Mouse (Mus musculus): ENCODE data around the gene Spag8. TPM values are rescaled to one million over a fixed set of nuclear protein-coding genes. Genes with fewer than 3 reads are reported as not detected.
A peak's percentile ranks its signal among the peaks of the same experiment; 100 is the strongest.

Gene Spag8
- polyA plus RNA-seq, 1 experiment from 2014 or later: 7.1 TPM

- ATAC-seq (ENCODE audit: low FRiP score): no peak
- 73% methylated on average over 8 of the region's 8 CpGs for WGBS
- no peak overlapping the region for H3K27ac ChIP-seq
- no peak overlapping the region for H3K4me2 ChIP-seq (replicated peaks)
- H3K4me3 ChIP-seq: no peak overlapping the region
- no peaks in the 10 kb centered on the region for H3K9me3 ChIP-seq (replicated peaks)
- H3K4me1 ChIP-seq: peaks cover 38% of the 10 kb centered on the region
- peaks cover 47% of the 10 kb centered on the region for H3K36me3 ChIP-seq
- no peaks in the 10 kb centered on the region for H3K27me3 ChIP-seq
- H3K9ac ChIP-seq: no peak overlapping the region
Observed at GRCm38 (mm10) chr4:43673703-43674102, 20.3 kb upstream of the Spag8 start.

- H3K36me3 ChIP-seq: peaks cover 30% of the 10 kb centered on the region
- H3K4me1 ChIP-seq: peaks cover 42% of the 10 kb centered on the region
- H3K4me3 ChIP-seq: peak overlapping the region; percentile 4; the same call in 1 of the 2 replicates
- peak; percentile 12; the same call in 1 of the 2 replicates for ATAC-seq (ENCODE audit: low FRiP score)
- peak overlapping the region; percentile 86 for H3K4me2 ChIP-seq (replicated peaks)
- H3K9ac ChIP-seq: no peak overlapping the region
- no peaks in the 10 kb centered on the region for H3K9me3 ChIP-seq (replicated peaks)
- WGBS: 2% methylated on average over 2 of the region's 2 CpGs
- no peak overlapping the region for H3K27ac ChIP-seq
- H3K27me3 ChIP-seq: no peaks in the 10 kb centered on the region
Observed at GRCm38 (mm10) chr4:43672070-43672469, 18.7 kb upstream of the Spag8 start.

GRCm38 (mm10) chr4:43669428-43669794 is 16.0 kb upstream of the Spag8 start:
- peaks cover 15% of the 10 kb centered on the region for H3K27me3 ChIP-seq
- ATAC-seq (ENCODE audit: low FRiP score): peak; percentile 74
- H3K4me2 ChIP-seq (replicated peaks): peak overlapping the region; percentile 86
- no peaks in the 10 kb centered on the region for H3K9me3 ChIP-seq (replicated peaks)
- peaks cover 4% of the 10 kb centered on the region for H3K36me3 ChIP-seq
- under 1% methylated on average over 19 of the region's 25 CpGs for WGBS
- peak overlapping the region; percentile 69 for H3K27ac ChIP-seq
- H3K4me3 ChIP-seq: peak overlapping the region; percentile 83
- H3K9ac ChIP-seq: peak overlapping the region; percentile 94
- peaks cover 42% of the 10 kb centered on the region for H3K4me1 ChIP-seq

DNA sequence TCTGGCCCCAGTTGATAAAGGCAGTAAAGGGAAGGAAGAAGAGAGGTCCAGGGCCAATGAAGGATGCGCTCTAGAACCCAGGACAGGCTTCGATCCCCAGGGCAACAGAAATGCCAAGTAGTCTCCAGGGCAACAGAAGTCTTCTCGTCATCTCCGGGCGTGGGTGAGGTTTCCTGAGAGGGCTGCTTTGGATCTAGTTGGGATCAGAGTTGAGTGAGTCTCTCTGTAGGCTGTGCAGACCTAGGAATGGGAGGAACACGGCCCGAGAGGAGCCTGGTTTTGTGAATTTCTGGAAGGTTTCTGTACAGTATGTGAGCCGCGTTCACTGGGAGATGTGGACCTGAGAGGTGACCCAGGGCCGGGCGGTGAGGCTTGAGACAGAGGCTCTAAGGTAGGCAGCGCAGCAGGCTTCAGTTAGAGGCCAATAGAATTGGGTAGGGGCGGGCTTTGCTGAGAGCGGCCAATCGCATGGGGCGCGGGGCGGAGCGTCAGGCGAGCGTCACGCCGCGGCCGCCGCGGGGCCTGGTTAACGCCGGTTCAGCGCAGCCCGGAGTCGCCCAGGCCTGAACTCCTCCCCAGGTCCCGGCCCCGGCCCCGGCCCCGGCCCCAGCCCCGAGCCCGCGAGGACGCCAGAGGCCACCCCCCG is 15.5 kb upstream of the Spag8 start, which contains the start of the genes Tmem8b and Fam221b:
Tmem8b (plus strand) TSS at position 190 of the 646 bp plus-strand sequence.
Fam221b (minus strand) TSS at position 364 of the 646 bp plus-strand sequence.
- 3% methylated on average over 31 of the region's 41 CpGs for WGBS
- peaks cover 15% of the 10 kb centered on the region for H3K27me3 ChIP-seq
- peak within 1 kb of the TSS; percentile 83 for H3K4me3 ChIP-seq
- H3K27ac ChIP-seq: peak within 1 kb of the TSS; percentile 69
- H3K4me1 ChIP-seq: peaks cover 42% of the 10 kb centered on the region
- H3K9me3 ChIP-seq (replicated peaks): no peaks in the 10 kb centered on the region
- peak within 1 kb of the TSS; percentile 94 for H3K9ac ChIP-seq
- H3K4me2 ChIP-seq (replicated peaks): peak within 1 kb of the TSS; percentile 86
- H3K36me3 ChIP-seq: no peaks in the 10 kb centered on the region
- ATAC-seq (ENCODE audit: low FRiP score): peak; percentile 92

- Histone ChIP-seq H3K27me3 (peaks cover 36% of the 10 kb centered on the region), H3K36me3 (no peaks in the 10 kb centered on the region), H3K9ac (no peak overlapping the region), H3K4me3 (no peak overlapping the region), H3K9me3 (replicated peaks) (no peaks in the 10 kb centered on the region), H3K4me2 (replicated peaks) (no peak overlapping the region), H3K4me1 (peaks cover 24% of the 10 kb centered on the region), H3K27ac (no peak overlapping the region)
- no peak for ATAC-seq (ENCODE audit: low FRiP score)
- 31% methylated on average over 4 of the region's 4 CpGs for WGBS
Observed at GRCm38 (mm10) chr4:43666412-43666811, 13.0 kb upstream of the Spag8 start.

DNA sequence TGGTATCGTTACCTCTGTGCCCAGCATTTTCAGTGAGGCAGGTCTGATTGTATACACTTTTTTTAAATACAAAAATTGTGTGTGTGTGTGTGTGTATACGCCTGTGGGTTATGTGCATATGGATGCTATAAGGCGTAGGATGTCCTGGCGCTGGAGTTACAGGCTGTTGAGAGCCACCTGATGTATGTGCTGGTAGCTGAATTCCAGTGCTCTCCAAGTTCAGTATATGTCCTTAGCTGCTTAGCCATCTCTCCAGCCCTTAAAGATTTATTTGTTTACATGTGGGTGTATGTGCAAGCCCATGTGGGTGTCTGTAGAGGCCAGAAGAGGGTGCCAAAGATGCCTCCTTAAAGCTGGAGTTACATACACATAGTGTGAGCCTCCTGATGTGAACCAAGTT is 3.8 kb upstream of the Spag8 start:
- H3K9ac ChIP-seq: no peak overlapping the region
- H3K4me1 ChIP-seq: peaks cover 22% of the 10 kb centered on the region
- ATAC-seq (ENCODE audit: low FRiP score): no peak
- peak overlapping the region; percentile 77; the same call in 1 of the 2 replicates for H3K4me3 ChIP-seq
- peak overlapping the region; percentile 36; the same call in 1 of the 2 replicates for H3K27ac ChIP-seq
- H3K36me3 ChIP-seq: no peaks in the 10 kb centered on the region; the same call in 1 of the 2 replicates
- H3K4me2 ChIP-seq (replicated peaks): peak overlapping the region; percentile 62
- 66% methylated on average over 4 of the region's 4 CpGs for WGBS
- no peaks in the 10 kb centered on the region for H3K9me3 ChIP-seq (replicated peaks)
- peaks cover 13% of the 10 kb centered on the region for H3K27me3 ChIP-seq

- Histone ChIP-seq H3K4me1 (peaks cover 22% of the 10 kb centered on the region), H3K27ac (peak within 1 kb of the TSS; percentile 94), H3K36me3 (peaks cover 5% of the 10 kb centered on the region; the same call in 1 of the 2 replicates), H3K27me3 (peaks cover 7% of the 10 kb centered on the region; the same call in 1 of the 2 replicates), H3K9me3 (replicated peaks) (no peaks in the 10 kb centered on the region), H3K4me2 (replicated peaks) (peak within 1 kb of the TSS; percentile 62), H3K4me3 (peak within 1 kb of the TSS; percentile 77), H3K9ac (peak within 1 kb of the TSS; percentile 89)
- WGBS: 1% methylated on average over 34 of the region's 34 CpGs
- peak; percentile 97 for ATAC-seq (ENCODE audit: low FRiP score)
Observed at GRCm38 (mm10) chr4:43656339-43657109, 3.1 kb upstream of the Spag8 start, which contains the start of gene Hint2. Gene Hint2 (minus strand): TSS chr4:43656466.

DNA sequence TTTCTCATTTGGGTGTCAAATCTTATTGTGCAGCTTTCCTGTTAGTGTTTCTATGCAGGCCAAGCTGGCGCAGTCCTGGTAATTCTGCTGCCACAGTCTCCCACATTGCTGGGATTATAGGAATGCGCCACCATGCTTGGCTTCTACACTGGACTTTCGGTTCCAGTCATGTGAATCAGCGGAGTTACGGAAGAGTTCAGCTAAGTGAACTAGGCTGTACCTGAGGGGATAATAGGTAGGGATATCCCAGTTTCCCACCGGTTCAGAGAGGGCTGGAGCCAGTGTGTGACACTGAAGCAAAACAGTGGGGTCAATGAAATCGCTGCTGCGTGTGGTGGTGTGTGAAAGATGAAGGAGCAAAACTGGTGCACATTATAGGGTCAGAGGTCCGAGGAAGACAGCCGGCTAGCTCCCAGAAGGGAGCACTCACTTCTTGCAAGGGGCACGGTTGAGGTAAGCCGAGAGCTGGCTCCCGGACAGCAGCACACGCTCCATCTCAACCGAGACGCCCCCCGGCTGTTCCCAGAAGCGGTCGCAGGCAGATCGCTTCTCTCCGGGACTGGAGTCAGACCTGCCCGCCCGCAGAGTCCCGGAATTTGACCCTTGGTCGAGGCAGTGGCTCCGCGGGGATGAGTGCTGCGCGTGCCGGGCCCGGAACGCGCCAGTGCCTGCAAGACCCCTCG is 2.4 kb upstream of the Spag8 start:
- Histone ChIP-seq H3K4me1 (peaks cover 22% of the 10 kb centered on the region), H3K9ac (peak overlapping the region; percentile 89), H3K9me3 (replicated peaks) (no peaks in the 10 kb centered on the region), H3K27ac (peak overlapping the region; percentile 94), H3K4me3 (peak overlapping the region; percentile 77), H3K4me2 (replicated peaks) (peak overlapping the region; percentile 62), H3K36me3 (peaks cover 11% of the 10 kb centered on the region), H3K27me3 (no peaks in the 10 kb centered on the region)
- WGBS: 7% methylated on average over 34 of the region's 34 CpGs
- peak; percentile 66 for ATAC-seq (ENCODE audit: low FRiP score)

GRCm38 (mm10) chr4:43652726-43653125 is 668 bp downstream of the Spag8 start:
- Histone ChIP-seq H3K4me2 (replicated peaks) (peak overlapping the region; percentile 49), H3K27ac (no peak overlapping the region), H3K4me1 (peaks cover 22% of the 10 kb centered on the region), H3K9ac (peak overlapping the region; percentile 35), H3K27me3 (no peaks in the 10 kb centered on the region), H3K36me3 (peaks cover 28% of the 10 kb centered on the region), H3K9me3 (replicated peaks) (peaks cover 7% of the 10 kb centered on the region), H3K4me3 (peak overlapping the region; percentile 27)
- 91% methylated on average over 4 of the region's 4 CpGs for whole genome bisulfite sequencing
- ATAC-seq (ENCODE audit: low FRiP score): no peak

GRCm38 (mm10) chr4:43649783-43650182 is 3.6 kb downstream of the Spag8 start:
- H3K4me2 ChIP-seq (replicated peaks): no peak overlapping the region
- peaks cover 7% of the 10 kb centered on the region for H3K9me3 ChIP-seq (replicated peaks)
- 94% methylated on average over 3 of the region's 3 CpGs for WGBS
- H3K4me3 ChIP-seq: no peak overlapping the region
- no peaks in the 10 kb centered on the region for H3K27me3 ChIP-seq
- ATAC-seq (ENCODE audit: low FRiP score): no peak
- no peak overlapping the region for H3K9ac ChIP-seq
- H3K4me1 ChIP-seq: peaks cover 10% of the 10 kb centered on the region; the same call in 1 of the 2 replicates
- H3K27ac ChIP-seq: no peak overlapping the region
- H3K36me3 ChIP-seq: peaks cover 41% of the 10 kb centered on the region

GRCm38 (mm10) chr4:43640491-43640890 is 12.9 kb downstream of the Spag8 start:
- no peak overlapping the region for H3K9ac ChIP-seq
- no peak overlapping the region for H3K4me3 ChIP-seq
- H3K9me3 ChIP-seq (replicated peaks): no peaks in the 10 kb centered on the region
- no peak for ATAC-seq (ENCODE audit: low FRiP score)
- H3K27me3 ChIP-seq: no peaks in the 10 kb centered on the region
- H3K4me1 ChIP-seq: peaks cover 6% of the 10 kb centered on the region; the same call in 1 of the 2 replicates
- no peak overlapping the region for H3K27ac ChIP-seq
- H3K4me2 ChIP-seq (replicated peaks): no peak overlapping the region
- 77% methylated on average over 6 of the region's 6 CpGs for WGBS
- H3K36me3 ChIP-seq: peaks cover 15% of the 10 kb centered on the region

GRCm38 (mm10) chr4:43640076-43640475 is 13.3 kb downstream of the Spag8 start:
- Histone ChIP-seq H3K4me1 (peaks cover 6% of the 10 kb centered on the region; the same call in 1 of the 2 replicates), H3K4me3 (no peak overlapping the region), H3K27ac (no peak overlapping the region), H3K9ac (no peak overlapping the region), H3K4me2 (replicated peaks) (no peak overlapping the region), H3K36me3 (peaks cover 10% of the 10 kb centered on the region), H3K9me3 (replicated peaks) (no peaks in the 10 kb centered on the region), H3K27me3 (no peaks in the 10 kb centered on the region)
- no peak for ATAC-seq (ENCODE audit: low FRiP score)
- WGBS: 76% methylated on average over 9 of the region's 9 CpGs
